Mouse (Mus musculus) cerebellum, postnatal 36 days (tissue): ENCODE measurements around the gene Dennd1a.
"Not testable (repeated sequence)": the region's sequence is repeated elsewhere in the genome, so short reads cannot be mapped to it uniquely, and the experiment has no call there.

Experiments used
- DNase-seq, 2 experiments: peaks; one replicate each; pipeline ENCODE4 v3.0.0; 2021 to 2022; ENCODE audit warnings: mixed read lengths in 2 of 2

The Dennd1a gene

DNA sequence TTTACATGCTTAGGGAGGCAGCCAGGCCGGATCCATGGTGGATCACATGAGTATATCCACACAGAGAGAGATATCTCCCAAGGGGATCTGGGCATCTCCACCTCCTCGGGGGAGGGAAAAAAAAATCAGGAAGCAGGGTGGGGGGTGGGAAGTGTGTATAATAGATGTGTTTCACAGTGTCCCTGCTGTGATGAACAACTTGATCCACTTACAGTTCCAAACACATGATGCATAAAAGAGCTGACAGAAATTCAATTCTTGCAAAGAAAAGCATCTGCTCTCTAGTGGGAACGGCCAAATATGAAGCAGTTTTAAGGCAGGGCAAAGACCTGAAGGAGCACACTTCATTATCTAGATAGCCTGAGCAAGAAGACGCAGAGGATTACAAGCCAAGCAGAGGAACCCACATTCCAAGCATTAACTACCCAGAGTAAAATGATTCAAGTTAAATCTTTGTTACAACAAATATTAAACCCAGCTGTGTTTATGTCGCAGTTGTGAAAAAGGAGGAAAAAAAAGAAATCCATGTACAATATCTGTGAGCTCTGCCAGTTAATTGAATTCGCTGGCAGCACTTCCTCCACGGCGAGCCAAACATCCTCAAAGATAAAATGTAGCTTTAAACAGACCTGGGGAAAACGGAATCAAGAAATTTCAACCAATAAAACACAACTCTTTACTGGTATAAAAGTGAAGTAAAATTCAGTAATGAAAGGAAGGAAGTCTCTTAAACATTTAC is 341.4 kb downstream of the Dennd1a start:
- DNase-seq = no peak

DNA sequence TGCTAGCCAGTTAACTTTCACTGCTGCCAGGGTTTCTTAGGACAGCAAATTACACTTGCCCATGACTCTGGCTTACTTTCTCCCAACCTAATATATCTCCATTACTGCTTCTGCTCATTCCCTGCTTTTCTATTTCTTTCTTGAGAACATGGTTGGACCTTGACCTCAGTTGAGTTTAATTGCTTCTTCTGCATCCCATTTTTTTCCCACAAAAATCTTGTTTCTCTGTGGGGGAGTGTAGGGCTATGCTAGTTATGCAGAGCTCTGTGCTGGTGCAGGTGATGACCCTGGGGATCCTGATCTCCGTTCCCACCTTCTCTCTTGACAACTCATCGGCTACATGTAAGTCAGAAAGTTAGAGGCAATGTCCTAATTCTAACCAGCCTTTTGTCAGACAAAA is 344.3 kb downstream of the Dennd1a start:
- no peak for DNase-seq

GRCm38 (mm10) chr2:37941741-37942140 is 345.4 kb downstream of the Dennd1a start:
- DNase-seq = no peak

DNA sequence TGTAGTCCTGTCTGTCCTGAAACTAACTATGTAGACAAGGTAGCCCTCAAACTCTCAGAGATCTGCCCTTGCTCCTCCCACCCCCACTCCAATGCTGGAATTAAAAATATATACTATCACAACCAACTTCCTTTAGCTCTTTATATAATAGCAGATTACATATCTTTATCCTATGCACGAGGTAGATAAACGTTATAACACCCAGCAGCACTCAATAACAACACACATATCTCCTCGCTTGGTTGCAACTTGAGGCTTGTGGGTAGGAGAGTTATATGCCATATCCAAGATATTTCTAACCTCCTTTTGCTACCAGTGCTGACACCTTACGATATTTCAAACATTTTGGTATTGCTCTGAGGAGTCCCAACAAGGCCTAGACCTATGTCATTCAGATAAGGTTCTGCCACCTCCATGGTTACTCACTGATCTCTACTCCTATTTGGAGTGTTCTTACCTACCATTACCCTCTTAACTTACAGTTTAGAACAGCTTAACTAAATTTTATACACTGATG is 346.3 kb downstream of the Dennd1a start:
- DNase-seq = no peak

DNA sequence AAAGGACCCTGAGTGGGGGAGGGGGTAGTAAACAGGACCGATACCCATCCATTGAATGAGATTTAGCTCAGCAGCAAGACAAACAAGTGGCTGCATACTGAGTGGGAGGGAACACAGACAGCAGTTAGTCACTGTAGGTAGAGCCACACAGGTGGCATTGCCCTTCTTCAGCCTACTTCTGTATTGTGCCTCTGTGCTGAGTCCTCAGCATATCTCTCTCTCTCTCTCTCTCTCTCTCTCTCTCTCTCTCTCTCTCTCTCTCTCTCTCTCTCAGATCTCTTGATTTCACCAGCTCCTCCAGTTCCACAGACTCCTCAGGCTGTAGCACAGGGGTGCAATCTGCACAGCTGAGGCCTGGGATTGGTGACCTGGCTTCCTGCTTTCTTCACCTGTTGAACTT is 347.2 kb downstream of the Dennd1a start:
- no peak for DNase-seq

GRCm38 (mm10) chr2:37936922-37937321 is 350.3 kb downstream of the Dennd1a start:
- DNase-seq = not testable (repeated sequence)

GRCm38 (mm10) chr2:37932240-37932639 is 354.9 kb downstream of the Dennd1a start:
- DNase-seq = no peak

GRCm38 (mm10) chr2:37931018-37931930 is 355.9 kb downstream of the Dennd1a start:
- no peak for DNase-seq

- DNase-seq = no peak
Observed at GRCm38 (mm10) chr2:37926133-37926503, 361.1 kb downstream of the Dennd1a start.

- DNase-seq = peak; percentile 59 to 64
Observed at GRCm38 (mm10) chr2:37925413-37926132, 361.6 kb downstream of the Dennd1a start.

- no peak for DNase-seq
Observed at GRCm38 (mm10) chr2:37908721-37909506, 378.3 kb downstream of the Dennd1a start.

- no peak for DNase-seq
Observed at GRCm38 (mm10) chr2:37908296-37908695, 378.9 kb downstream of the Dennd1a start.

DNA sequence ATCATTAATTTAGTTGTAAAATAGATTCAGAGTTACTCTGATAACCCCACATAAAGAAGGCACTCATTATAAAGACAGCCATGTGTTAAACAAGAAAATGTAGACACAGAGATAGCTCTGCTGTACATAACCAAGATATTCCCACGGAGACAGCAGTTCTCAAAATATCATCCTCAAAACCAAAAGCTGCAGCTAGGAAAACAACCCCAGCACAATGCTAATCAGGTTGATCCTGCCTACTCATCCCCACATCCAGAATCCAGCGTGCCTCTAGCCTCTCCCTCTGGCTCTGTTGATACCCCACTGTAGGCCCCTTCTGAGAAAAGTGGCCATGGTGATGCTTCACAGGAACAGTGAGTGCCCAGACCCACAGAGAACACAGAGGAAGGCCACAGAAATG is 380.9 kb downstream of the Dennd1a start:
- DNase-seq = no peak

DNA sequence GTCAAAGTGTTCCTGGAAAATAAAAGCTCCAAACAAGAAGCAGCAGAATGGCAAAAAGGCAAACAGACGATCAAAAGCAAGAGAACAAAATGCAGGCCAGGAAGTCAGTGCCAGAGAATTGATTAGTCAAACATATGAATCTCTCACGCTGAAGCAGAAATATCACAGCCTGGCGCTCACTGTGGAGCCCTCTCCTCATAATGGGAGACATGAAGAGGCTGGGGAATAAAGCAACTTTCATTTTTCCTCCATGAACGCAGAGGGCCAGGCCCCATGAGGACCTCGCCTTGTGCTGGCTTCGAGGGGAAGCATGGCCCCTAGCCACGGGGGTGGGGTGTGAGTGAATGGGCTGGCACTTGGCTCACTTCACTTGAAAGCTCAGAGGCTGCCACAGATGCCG is 383.9 kb downstream of the Dennd1a start:
- no peak for DNase-seq

GRCm38 (mm10) chr2:37883214-37883613 is 404.0 kb downstream of the Dennd1a start:
- DNase-seq = no peak

DNA sequence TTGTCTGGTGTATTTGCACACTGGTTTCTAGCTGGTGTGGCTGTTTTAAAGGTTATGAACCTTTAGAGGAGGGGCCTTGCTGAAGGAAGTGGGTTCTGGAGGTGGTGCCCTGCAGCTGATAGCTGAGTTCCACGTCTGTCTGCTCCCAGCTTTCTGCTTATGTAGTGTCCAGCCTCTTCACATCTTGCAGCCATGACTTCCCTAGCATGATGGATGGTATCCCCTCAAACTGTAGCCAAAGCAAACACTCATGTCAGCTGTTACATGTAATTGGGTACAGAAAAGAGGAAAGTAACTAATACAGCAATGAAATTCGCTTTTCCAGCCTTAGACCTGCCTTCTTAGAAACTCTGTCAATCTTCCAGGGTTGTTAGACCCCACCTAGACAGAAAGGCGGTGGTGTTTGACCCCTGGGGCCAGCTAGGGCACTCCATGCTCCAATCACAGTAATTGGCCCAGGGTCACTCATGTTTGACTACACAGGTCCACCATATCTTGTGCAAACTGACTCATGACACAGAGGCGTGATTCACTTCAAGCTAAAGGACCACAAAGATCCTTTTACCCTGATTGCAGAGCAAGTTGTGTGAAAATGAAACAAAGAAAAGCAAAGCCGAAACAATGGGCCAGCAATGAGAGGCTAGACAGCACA is 405.8 kb downstream of the Dennd1a start:
- no peak for DNase-seq

DNA sequence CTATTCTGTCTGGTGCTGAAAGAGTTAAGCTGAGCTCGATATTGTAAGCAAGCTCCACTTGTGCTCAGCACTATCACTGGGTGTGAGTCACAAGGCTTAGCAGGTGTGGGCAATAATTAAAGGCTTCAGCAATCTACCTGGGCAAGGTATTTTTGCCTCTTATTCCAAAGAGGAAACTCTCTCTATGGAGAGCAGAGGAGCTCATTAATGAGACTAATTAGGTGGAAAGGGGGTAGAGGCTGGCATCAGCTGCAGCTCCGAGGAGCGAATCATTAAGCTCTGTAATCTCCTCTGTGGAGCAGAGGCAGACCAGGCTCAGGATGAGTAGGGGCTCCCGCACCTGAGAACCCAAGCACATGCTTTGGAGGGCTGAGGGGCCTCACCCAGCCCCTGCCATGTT is 407.5 kb downstream of the Dennd1a start:
- DNase-seq = no peak

GRCm38 (mm10) chr2:37872791-37873190 is 414.4 kb downstream of the Dennd1a start:
- DNase-seq = peak in 1 of 2 experiments; percentile 8

- no peak for DNase-seq
Observed at GRCm38 (mm10) chr2:37869628-37870027, 417.6 kb downstream of the Dennd1a start.

- peak; percentile 19 to 24 for DNase-seq
Observed at GRCm38 (mm10) chr2:37867387-37867786, 419.8 kb downstream of the Dennd1a start.

DNA sequence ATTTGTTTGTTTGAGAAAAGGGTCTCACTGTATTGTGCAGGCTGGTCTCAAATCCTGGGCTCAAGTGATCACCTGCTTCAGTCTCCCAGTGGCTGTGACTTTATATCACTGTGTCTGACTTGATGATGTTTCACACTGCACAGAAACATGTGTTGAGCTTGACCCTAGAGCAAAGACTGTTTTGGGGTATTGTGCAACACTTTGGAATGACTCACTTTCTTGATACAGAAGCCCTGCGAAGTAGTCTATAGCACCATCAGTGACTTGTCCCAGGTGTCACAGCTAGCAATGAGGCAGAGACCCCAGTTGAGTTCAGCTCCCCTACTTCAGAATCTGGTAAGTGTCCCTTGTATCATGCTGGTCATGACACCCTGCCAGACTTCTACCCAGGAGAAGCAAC is 429.7 kb downstream of the Dennd1a start:
- DNase-seq = no peak

DNA sequence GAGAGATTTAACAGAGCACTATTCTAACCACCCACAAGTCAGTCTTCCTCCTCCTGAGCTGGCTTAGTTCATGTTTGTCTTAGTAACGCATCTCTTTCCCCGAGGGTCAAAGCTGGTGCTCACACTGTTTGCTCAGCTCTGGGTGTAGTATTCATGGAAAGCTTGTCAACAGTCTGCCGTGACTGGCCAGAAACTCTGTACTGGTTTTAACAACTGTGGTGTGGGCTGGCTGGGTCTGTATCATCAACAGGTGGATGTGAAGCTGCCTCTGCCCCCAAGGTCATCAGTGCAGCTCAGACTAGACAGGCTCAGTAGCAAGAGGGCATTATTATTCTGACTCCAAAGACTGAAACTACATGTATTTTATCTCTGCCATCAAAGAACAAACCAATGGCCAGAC is 430.2 kb downstream of the Dennd1a start:
- no peak for DNase-seq
